Mouse (Mus musculus) CH12.LX (cell line): ENCODE results near the gene Nat8f4.

Experiments
- CTCF ChIP-seq, 2 experiments: IDR thresholded peaks in 1 of 2; conservative IDR thresholded peaks in 1 of 2; 2 replicates each; pipeline ENCODE4 v1.5.1; 2011 to 2012; ENCODE audit warnings: low read depth in 2 of 2, low read length in 2 of 2, improper control_type of control experiment in 1 of 2, inconsistent platforms in 1 of 2, mild to moderate bottlenecking in 1 of 2, moderate library complexity in 1 of 2
- EP300 ChIP-seq: IDR thresholded peaks from 2 replicates; pipeline ENCODE4 v1.6.1; 2011; ENCODE audit warnings: low read length, improper control_type of control experiment
- ETS1 ChIP-seq: conservative IDR thresholded peaks from 2 replicates; pipeline ENCODE4 v1.6.1; 2012; ENCODE audit warnings: low read depth, mild to moderate bottlenecking, inconsistent platforms, low read length, improper control_type of control experiment, moderate library complexity
- HCFC1 ChIP-seq: IDR thresholded peaks from 2 replicates; pipeline ENCODE4 v1.6.1; 2012; ENCODE audit warnings: low read depth, mild to moderate bottlenecking, inconsistent platforms, low read length, improper control_type of control experiment
- KAT2A ChIP-seq: IDR thresholded peaks from 2 replicates; pipeline ENCODE4 v1.6.1; 2012; ENCODE audit warnings: low read length, improper control_type of control experiment, inconsistent platforms; ENCODE audit not compliant: insufficient replicate concordance
- MAFK ChIP-seq: IDR thresholded peaks from 2 replicates; pipeline ENCODE4 v1.6.1; 2011; ENCODE audit warnings: low read length, improper control_type of control experiment; ENCODE audit not compliant: insufficient replicate concordance
- MAX ChIP-seq: IDR thresholded peaks from 2 replicates; pipeline ENCODE4 v1.6.1; 2011; ENCODE audit warnings: low read length, improper control_type of control experiment
- MYC ChIP-seq: IDR thresholded peaks from 2 replicates; pipeline ENCODE4 v1.6.1; 2011; ENCODE audit warnings: low read depth, mild to moderate bottlenecking, improper control_type of control experiment, low read length
- NRF1 ChIP-seq: IDR thresholded peaks from 2 replicates; pipeline ENCODE4 v1.6.1; 2014; ENCODE audit warnings: low read depth, mild to moderate bottlenecking, inconsistent platforms, low read length, improper control_type of control experiment, moderate library complexity
- POLR2AphosphoS2 ChIP-seq: IDR thresholded peaks from 2 replicates; pipeline ENCODE4 v1.6.1; 2011; ENCODE audit warnings: low read depth, low read length, improper control_type of control experiment
- TBP ChIP-seq: conservative IDR thresholded peaks from 2 replicates; pipeline ENCODE4 v1.6.1; 2011; ENCODE audit warnings: low read depth, low read length, improper control_type of control experiment
- USF1 ChIP-seq: IDR thresholded peaks from 2 replicates; pipeline ENCODE4 v1.6.1; 2014; ENCODE audit warnings: low read depth, mild to moderate bottlenecking, inconsistent platforms, low read length, improper control_type of control experiment
- ZKSCAN1 ChIP-seq: IDR thresholded peaks from 2 replicates; pipeline ENCODE4 v1.6.1; 2012; ENCODE audit warnings: low read depth, inconsistent platforms, low read length, improper control_type of control experiment, borderline replicate concordance

GRCm38 (mm10) chr6:85902303-85902702 lies 2.4 kb downstream of the Nat8f4 start:
- TF ChIP-seq KAT2A, result no peak
- no peak for TF ChIP-seq NRF1
- TF ChIP-seq MAX, result no peak
- no peak for TF ChIP-seq CTCF (conservative IDR thresholded peaks at IDR 0.05 in 1 of 2, IDR thresholded peaks at IDR 0.05 in 1 of 2; ENCODE audit: low read depth in 2 of 2, low read length in 2 of 2)
- no peak for TF ChIP-seq ETS1
- no peak for TF ChIP-seq POLR2AphosphoS2
- TF ChIP-seq MAFK, result no peak
- TF ChIP-seq ZKSCAN1, result no peak
- no peak for TF ChIP-seq USF1
- no peak for TF ChIP-seq MYC
- TF ChIP-seq TBP, result no peak
- no peak for TF ChIP-seq HCFC1
- no peak for TF ChIP-seq EP300
